Mouse (Mus musculus) liver, postnatal 0 days (tissue): Measurements from ENCODE around the gene Sf3b5.

Experiments
- CTCF ChIP-seq: sonication (generic); IDR thresholded peaks from 2 replicates; pipeline ENCODE4 v1.5.1; 2016; ENCODE audit warnings: antibody characterized with exemption, low read depth
- EP300 ChIP-seq: IDR thresholded peaks from 2 replicates; pipeline ENCODE4 v1.6.1; 2016; ENCODE audit warnings: antibody characterized with exemption, low read depth, mild to moderate bottlenecking

DNA sequence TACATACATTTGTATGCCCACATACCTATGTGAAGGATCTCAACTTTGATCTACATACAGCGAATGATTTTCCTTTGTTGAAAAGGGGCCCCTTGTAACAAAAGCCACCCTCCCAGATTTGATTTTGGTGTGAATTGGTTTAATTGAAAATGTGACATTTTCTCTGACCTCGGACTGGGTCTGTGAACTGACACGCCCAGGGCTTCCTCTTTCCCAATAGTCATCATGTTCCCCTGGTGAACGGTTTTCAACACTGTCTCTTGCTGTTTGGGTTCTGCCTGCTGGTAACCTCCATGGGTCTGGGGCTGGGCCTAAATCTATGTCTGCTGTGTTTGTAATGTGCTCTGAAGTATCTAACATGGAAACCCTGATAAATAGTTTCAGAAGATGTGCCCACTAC lies 47.9 kb upstream of the Sf3b5 start:
- no peak for TF ChIP-seq CTCF
- TF ChIP-seq EP300 = no peak
